Mouse (Mus musculus): ENCODE measurements around the gene Tomm70a.

The Tomm70a gene

GRCm38 (mm10) chr16:57186618-57187017 lies 65.1 kb downstream of the Tomm70a start:
- Histone ChIP-seq H3K27me3 (ENCODE audit: insufficient read depth, low read length) (no peaks in the 10 kb centered on the region), H3K4me3 (replicated peaks; ENCODE audit: low read length) (no peak overlapping the region), H3K36me3 (ENCODE audit: insufficient read depth, low read length) (peaks cover 63% of the 10 kb centered on the region), H3K9me3 (ENCODE audit: low read length) (no peaks in the 10 kb centered on the region), H3K4me1 (replicated peaks; ENCODE audit: low read depth, low read length) (peaks cover 2% of the 10 kb centered on the region)
- TF ChIP-seq NANOG (IDR thresholded peaks at IDR 0.05; ENCODE audit: borderline replicate concordance, low read length) (no peak), POU5F1 (IDR thresholded peaks at IDR 0.05; ENCODE audit: borderline replicate concordance, low read length) (no peak), CTCF (conservative IDR thresholded peaks at IDR 0.05; ENCODE audit: low read length) (no peak)

DNA sequence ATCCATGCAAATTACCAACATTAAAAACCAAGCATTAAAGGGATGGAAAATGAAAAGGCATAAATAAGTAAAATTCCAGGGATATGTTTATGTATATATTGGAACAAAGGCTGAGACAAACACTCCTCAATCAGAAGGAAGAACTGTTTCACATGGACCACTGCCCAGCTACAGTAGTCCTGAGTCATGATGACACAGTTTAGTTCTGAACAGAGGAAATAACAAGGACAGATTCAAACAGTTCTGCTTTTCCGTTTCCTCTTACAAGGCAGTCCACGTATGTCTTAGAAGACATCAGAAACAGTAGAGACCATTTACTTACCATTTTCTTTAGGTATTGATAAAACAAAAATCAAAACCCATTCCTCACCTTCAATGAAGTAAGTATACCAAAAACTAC lies 68.0 kb downstream of the Tomm70a start:
- Histone ChIP-seq H3K36me3 (ENCODE audit: insufficient read depth, low read length) (peaks cover 44% of the 10 kb centered on the region), H3K4me3 (replicated peaks; ENCODE audit: low read length) (no peak overlapping the region), H3K4me1 (replicated peaks; ENCODE audit: low read depth, low read length) (no peaks in the 10 kb centered on the region), H3K9me3 (ENCODE audit: low read length) (no peaks in the 10 kb centered on the region), H3K27me3 (ENCODE audit: insufficient read depth, low read length) (no peaks in the 10 kb centered on the region)
- no peak for TF ChIP-seq NANOG (IDR thresholded peaks at IDR 0.05; ENCODE audit: borderline replicate concordance, low read length)
- TF ChIP-seq POU5F1 (IDR thresholded peaks at IDR 0.05; ENCODE audit: borderline replicate concordance, low read length), result no peak
- TF ChIP-seq CTCF (conservative IDR thresholded peaks at IDR 0.05; ENCODE audit: low read length), result no peak

DNA sequence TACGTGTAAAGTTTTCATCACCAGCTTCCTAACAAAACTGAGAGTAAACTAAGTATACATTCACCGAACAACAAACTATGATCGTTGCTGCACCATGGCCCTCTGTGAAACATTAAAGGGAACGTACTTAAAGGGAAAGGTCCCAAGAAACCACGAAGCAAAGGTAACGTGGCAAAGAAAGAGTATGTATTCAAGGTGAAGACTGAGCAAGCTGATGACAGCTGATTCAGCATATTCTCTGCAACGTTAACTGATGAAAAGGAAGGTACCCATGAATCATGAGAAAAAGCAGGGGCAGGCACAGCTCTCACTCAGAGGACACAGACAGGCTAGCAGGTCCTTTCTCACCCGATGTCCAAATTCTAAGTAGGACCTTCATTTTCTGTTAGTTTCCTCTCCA lies 68.9 kb downstream of the Tomm70a start:
- no peak overlapping the region for H3K4me3 ChIP-seq (replicated peaks; ENCODE audit: low read length)
- H3K9me3 ChIP-seq (ENCODE audit: low read length), result no peaks in the 10 kb centered on the region
- H3K27me3 ChIP-seq (ENCODE audit: insufficient read depth, low read length), result no peaks in the 10 kb centered on the region
- no peaks in the 10 kb centered on the region for H3K4me1 ChIP-seq (replicated peaks; ENCODE audit: low read depth, low read length)
- TF ChIP-seq CTCF (conservative IDR thresholded peaks at IDR 0.05; ENCODE audit: low read length) (no peak), POU5F1 (IDR thresholded peaks at IDR 0.05; ENCODE audit: borderline replicate concordance, low read length) (no peak), NANOG (IDR thresholded peaks at IDR 0.05; ENCODE audit: borderline replicate concordance, low read length) (no peak)
- H3K36me3 ChIP-seq (ENCODE audit: insufficient read depth, low read length), result peaks cover 44% of the 10 kb centered on the region

DNA sequence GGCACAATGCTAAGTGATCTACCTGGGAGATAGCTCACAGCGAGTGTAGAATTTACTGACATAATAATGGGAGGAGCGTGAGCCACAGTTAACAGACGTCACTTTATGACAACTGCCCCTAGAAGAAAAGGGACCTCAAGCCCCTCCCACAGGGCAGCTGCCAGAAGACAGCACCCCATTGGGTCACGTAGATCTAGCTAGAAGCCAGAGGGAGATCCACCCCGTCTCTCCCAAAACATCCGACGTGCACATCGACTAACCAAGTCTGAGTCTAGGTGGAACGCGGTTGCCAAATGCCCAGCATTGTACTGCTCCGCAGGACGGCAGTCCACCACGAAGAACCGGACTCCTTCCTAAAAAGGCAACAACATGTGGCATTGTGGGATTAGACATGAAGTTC lies 69.7 kb downstream of the Tomm70a start:
- no peak for TF ChIP-seq CTCF (conservative IDR thresholded peaks at IDR 0.05; ENCODE audit: low read length)
- TF ChIP-seq NANOG (IDR thresholded peaks at IDR 0.05; ENCODE audit: borderline replicate concordance, low read length), result no peak
- no peak for TF ChIP-seq POU5F1 (IDR thresholded peaks at IDR 0.05; ENCODE audit: borderline replicate concordance, low read length)
- Histone ChIP-seq H3K4me3 (replicated peaks; ENCODE audit: low read length) (no peak overlapping the region), H3K27me3 (ENCODE audit: insufficient read depth, low read length) (no peaks in the 10 kb centered on the region), H3K4me1 (replicated peaks; ENCODE audit: low read depth, low read length) (no peaks in the 10 kb centered on the region), H3K36me3 (ENCODE audit: insufficient read depth, low read length) (peaks cover 39% of the 10 kb centered on the region), H3K9me3 (ENCODE audit: low read length) (no peaks in the 10 kb centered on the region)

DNA sequence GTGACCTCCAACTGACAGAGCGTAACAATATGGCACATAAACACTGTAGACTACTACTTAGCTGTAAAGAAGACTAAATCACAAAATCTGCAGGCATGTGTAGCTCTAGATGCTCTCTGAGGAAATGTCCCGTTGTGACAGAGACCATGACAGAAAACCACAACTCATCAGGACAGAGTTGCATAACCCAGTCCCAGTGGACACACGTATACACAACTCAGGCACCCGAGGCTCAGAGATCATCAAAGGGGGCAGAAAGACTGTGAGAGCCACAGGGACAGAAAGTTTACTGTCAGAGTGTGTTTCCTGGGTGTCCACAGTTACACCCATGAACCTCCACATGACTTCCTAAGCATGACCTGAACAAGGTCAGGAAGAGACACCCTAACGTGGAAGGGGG lies 75.1 kb downstream of the Tomm70a start:
- peaks cover 38% of the 10 kb centered on the region for H3K36me3 ChIP-seq (ENCODE audit: insufficient read depth, low read length)
- no peaks in the 10 kb centered on the region for H3K9me3 ChIP-seq (ENCODE audit: low read length)
- TF ChIP-seq NANOG (IDR thresholded peaks at IDR 0.05; ENCODE audit: borderline replicate concordance, low read length), result no peak
- TF ChIP-seq CTCF (conservative IDR thresholded peaks at IDR 0.05; ENCODE audit: low read length), result no peak
- TF ChIP-seq POU5F1 (IDR thresholded peaks at IDR 0.05; ENCODE audit: borderline replicate concordance, low read length), result no peak
- H3K4me1 ChIP-seq (replicated peaks; ENCODE audit: low read depth, low read length), result peaks cover 4% of the 10 kb centered on the region; the same call in 1 of the 2 replicates
- no peak overlapping the region for H3K4me3 ChIP-seq (replicated peaks; ENCODE audit: low read length)
- H3K27me3 ChIP-seq (ENCODE audit: insufficient read depth, low read length), result no peaks in the 10 kb centered on the region

DNA sequence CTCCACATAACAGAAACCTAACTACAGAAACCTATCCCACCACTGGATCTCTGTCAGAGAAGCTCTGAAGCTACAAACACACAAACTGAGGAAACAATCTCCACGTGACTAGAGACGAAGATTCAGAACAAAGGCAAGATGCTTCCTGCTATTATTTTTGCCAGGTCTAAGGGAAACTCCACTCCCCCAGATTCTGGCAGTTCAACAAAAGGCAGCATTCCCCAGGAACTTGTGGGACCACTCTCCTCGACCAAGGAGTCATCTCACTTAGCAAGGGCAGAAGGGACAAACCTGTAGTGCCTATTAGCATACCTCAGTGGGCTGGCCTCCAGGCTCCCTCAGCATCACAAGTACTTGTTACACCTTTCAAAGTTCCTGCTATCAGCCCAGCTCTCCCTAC lies 75.8 kb downstream of the Tomm70a start:
- H3K4me1 ChIP-seq (replicated peaks; ENCODE audit: low read depth, low read length), result peaks cover 4% of the 10 kb centered on the region; the same call in 1 of the 2 replicates
- H3K36me3 ChIP-seq (ENCODE audit: insufficient read depth, low read length), result peaks cover 31% of the 10 kb centered on the region
- no peak overlapping the region for H3K4me3 ChIP-seq (replicated peaks; ENCODE audit: low read length)
- no peaks in the 10 kb centered on the region for H3K27me3 ChIP-seq (ENCODE audit: insufficient read depth, low read length)
- TF ChIP-seq POU5F1 (IDR thresholded peaks at IDR 0.05; ENCODE audit: borderline replicate concordance, low read length) (no peak), NANOG (IDR thresholded peaks at IDR 0.05; ENCODE audit: borderline replicate concordance, low read length) (no peak), CTCF (conservative IDR thresholded peaks at IDR 0.05; ENCODE audit: low read length) (no peak)
- H3K9me3 ChIP-seq (ENCODE audit: low read length), result no peaks in the 10 kb centered on the region

Data from E14TG2a.4 (cell line).